Mouse (Mus musculus) brain, embryonic 14.5 days (tissue): Measurements from ENCODE around the gene Tead1.

ENCODE experiments used
- CTCF ChIP-seq: fragments of 200-500 bp; IDR thresholded peaks from 2 replicates; pipeline ENCODE4 v1.5.1; 2012; ENCODE audit warnings: inconsistent platforms, mild to moderate bottlenecking, moderate library complexity, borderline replicate concordance; ENCODE audit not compliant: insufficient read depth, insufficient read length; ENCODE audit errors: extremely low read depth
- POLR2A ChIP-seq: fragments of 200-500 bp; IDR thresholded peaks from 2 replicates; pipeline ENCODE4 v1.6.1; 2012; ENCODE audit warnings: mild to moderate bottlenecking, inconsistent platforms, borderline replicate concordance; ENCODE audit not compliant: poor library complexity, insufficient read depth, insufficient read length, severe bottlenecking; ENCODE audit errors: extremely low read depth

DNA sequence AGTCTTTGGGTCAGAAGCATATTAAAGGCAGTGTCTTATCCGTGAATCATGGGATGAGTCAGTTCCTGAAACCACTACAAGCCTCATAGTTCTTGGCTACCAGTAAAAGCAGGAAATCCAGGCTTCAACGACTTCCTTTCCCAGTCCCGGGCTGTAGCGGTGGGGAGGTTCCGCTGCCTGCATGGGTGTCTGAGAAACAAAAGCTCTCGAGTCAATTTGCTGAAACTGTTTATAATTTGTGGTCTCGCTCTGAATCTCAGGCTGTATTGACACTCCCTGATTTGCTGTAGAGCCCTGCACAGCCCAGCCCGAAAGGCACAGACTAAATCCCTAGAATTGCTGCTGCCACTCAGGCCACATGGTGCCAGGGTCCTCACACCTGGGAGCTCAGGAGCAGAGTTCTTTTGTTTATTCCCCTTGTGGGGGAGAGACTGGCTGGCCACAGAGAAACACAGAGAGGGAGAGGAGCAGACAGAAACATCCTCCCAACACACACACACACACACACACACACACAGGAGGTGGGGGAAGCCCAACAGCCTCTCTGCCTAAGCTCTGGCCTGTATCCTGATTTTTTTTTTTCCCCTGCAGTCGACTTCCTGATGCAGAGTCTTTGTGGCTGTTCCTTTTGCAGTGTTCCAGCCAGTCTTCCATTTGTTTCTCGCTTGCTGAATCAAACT, 18.2 kb downstream of the Tead1 start:
- TF ChIP-seq CTCF (no peak), POLR2A (no peak)
